Mouse (Mus musculus) thymus, adult 18-20 months (tissue): ENCODE data around the gene Inpp5k.
"Not testable (repeated sequence)": the region's sequence is repeated elsewhere in the genome, so short reads cannot be mapped to it uniquely, and the experiment has no call there.

ENCODE experiments used
- DNase-seq, 2 experiments: peaks; one replicate each; pipeline ENCODE4 v3.0.0; 2022; ENCODE audit warnings: mixed read lengths in 2 of 2

The Inpp5k gene

DNA sequence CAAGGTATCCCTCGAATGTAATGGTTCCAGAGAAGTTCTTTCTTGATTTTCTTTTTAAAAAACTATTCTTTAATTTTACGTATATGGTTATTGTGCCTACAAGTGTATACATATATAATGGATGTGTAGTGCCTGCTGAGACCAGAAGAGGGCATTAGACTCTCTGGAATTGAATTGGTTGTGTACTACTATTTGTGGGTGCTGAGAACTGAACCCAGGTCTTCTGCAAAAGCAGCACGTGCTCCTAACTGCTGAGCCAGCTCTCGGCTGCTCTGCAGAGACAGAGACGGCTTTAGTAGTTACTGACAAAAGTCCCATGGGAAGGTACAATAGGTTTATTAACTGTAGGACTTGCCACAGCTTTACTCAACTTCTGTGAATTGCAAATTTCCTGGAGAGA is 53.7 kb downstream of the Inpp5k start:
- no peak for DNase-seq

DNA sequence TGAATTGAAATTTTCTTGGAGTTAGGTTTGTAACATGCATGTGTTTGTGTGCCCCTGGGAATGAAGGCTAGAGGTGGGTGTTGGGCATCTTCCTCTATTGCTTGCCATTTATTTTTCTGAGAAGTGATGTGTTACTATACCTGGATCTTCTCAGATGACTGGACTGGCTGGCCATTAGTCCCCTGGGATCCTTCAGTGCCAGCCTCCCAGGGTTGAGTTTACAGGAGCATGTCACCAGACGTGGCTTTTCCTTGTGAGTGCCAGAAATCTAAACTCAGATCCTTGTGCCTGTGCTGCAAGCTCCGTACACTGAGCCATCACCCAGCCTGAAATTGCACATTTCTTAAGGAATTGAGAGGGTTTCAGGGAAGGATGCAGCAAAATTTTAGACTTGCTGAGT is 54.2 kb downstream of the Inpp5k start:
- no peak for DNase-seq

DNA sequence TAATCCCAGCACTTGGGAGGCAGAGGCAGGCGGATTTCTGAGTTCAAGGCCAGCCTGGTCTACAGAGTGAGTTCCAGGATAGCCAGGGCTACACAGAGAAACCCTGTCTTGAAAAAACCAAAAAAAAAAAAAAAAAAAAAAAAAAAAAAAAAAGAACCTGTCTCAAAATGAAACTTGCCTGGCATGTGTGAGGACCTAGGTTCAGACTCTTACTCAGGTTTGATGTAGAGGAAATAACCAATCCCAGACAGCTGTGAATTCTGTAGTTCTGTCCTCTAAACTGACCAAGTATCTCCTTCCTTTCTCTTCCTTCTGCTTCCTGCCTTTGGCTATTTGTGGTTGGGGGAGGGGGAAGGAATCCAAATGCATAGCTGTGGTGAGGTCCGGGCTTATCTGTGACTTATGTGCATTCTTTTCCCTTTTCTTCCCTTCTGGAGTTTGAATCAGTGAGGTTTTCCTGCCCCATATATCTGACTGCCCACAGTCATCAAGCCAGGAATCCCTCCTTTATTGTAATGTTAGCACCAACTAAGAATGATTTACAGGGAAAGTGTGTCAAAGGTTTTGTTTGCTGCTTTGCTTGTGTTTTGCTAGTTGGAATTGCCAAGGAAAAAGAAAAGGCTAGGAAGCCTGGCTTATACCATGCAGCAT is 56.7 kb downstream of the Inpp5k start:
- no peak for DNase-seq

DNA sequence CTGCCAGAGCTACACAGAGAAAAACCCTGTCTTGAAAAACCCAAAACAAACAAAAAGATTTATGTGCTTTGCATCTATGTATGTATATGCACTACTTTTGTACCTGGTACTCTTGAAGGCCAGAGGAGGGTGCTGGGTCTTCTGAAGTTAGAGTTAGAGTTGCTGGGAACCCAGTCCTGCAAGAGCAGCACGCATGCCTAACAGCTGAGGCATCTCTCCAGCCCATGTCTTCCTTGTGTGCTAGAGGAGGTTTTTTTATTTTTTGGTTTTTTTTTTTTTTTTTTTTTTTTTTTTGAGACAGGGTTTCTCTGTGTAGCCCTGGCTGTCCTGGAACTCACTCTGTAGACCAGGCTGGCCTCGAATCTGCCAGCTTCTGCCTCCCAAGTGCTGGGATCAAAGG is 57.3 kb downstream of the Inpp5k start:
- no peak for DNase-seq

DNA sequence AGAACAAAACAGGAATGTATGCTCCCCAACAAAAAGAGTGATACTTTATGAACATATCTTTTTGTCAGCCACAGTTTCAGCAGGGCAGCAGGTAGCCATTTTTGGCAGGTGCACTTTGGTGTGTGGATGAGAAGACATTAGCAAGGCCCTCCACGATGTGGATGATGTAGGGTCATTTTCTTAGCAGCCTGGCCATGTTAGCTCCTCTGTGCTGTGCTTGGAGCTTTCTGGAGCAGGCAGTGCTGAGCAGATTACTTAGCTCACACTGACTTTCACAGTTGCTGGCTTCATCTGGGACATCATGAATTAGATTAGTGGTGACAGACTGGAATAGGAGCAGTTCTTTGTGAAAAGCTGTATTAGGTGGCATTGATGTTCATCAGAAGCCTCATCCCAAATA is 59.2 kb downstream of the Inpp5k start:
- DNase-seq, result no peak

DNA sequence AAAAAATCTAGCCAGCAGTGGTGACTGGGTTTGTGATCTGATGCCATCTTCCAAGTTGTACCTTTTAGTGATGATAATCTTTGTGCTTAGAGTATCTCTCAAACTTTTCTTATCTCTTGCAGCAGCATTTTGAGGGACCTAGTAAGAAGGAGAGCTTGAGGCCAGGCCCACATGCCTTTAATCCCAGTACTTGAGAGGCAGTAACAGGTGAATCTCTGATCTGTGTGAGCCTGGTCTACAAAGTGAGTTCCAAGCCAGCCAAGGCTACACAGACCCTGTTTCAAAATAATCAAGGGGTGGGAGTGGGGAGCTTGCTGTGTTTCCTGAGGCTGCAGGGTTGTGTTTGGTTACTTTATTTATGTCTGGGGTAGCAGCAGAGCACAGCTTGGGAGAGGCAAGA is 60.3 kb downstream of the Inpp5k start:
- DNase-seq, result no peak

DNA sequence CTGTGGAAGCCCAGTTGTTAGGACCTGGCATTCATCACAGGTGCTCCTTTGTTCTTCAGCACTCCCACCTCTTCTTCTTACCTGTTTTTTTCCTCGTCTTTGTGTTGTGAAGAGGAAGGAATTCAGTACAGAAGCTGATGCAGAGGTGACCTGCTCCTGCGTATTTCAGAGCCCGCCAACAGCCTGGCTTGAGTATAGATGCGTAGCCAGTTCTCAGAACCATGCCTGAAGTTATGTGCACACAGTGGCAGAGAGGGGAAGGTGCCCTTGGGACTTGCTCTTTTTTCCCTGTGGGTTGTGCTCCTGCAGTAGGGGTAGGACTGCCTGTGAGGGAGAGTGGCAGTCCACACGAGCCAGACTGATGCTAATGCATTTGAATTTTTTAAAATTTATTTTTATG is 62.8 kb downstream of the Inpp5k start:
- DNase-seq, result no peak

DNA sequence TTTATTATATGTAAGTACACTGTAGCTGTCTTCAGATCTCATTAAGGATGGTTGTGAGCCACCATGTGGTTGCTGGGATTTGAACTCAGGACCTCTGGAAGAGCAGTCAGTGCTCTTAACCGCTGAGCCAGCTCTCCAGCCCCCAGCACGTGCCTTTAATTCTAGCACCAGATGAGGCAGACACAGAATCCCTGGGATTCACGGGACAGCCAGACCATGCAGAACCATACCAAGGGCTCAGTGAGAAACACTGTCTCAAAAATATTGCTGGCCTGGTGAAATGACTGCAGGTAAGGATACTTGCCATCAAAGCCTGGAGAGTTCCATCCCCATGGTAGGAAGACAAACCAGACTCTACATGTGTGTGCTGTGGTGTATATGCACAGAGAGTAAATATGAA is 66.7 kb downstream of the Inpp5k start:
- not testable (repeated sequence) for DNase-seq
